Mouse (Mus musculus): ENCODE measurements around the gene Fam181a. TPM values are rescaled to one million over a fixed set of nuclear protein-coding genes. Genes with fewer than 3 reads are reported as not detected.

Fam181a gene
- polyA plus RNA-seq, 1 experiment from 2014 or later: not detected

DNA sequence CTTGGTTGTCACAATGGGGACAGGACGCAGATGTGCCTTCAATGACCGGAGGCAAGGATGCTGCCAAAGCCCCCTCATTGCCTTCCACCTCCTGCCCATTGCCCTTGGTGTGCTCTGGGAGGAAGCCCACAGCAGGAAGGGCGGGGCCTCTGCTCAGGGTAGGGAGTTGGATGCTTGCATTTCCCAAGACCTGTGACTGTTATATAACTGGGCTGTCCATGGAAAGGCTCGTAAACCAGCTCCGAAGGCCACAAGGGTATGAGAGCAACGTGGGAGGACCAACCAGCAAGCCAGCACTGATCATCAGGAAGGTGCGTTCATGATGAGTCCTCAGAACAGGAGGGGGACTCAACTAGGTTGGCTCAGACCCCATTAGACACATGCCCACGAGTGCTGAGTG lies 50.0 kb downstream of the Fam181a start:
- Histone ChIP-seq H3K36me3 (no peaks in the 10 kb centered on the region), H3K27me3 (no peaks in the 10 kb centered on the region), H3K27ac (no peak overlapping the region), H3K4me1 (no peaks in the 10 kb centered on the region), H3K4me3 (no peak overlapping the region), H3K4me2 (no peak overlapping the region), H3K9me3 (no peaks in the 10 kb centered on the region), H3K9ac (no peak overlapping the region)
- ATAC-seq (ENCODE audit: borderline replicate concordance, extremely low read depth, low FRiP score, low TSS enrichment): no peak
- 81% methylated on average over 8 of the region's 8 CpGs for WGBS

- no peak overlapping the region for H3K27ac ChIP-seq
Measured at GRCm38 (mm10) chr12:103361539-103362307, 50.9 kb downstream of the Fam181a start.

DNA sequence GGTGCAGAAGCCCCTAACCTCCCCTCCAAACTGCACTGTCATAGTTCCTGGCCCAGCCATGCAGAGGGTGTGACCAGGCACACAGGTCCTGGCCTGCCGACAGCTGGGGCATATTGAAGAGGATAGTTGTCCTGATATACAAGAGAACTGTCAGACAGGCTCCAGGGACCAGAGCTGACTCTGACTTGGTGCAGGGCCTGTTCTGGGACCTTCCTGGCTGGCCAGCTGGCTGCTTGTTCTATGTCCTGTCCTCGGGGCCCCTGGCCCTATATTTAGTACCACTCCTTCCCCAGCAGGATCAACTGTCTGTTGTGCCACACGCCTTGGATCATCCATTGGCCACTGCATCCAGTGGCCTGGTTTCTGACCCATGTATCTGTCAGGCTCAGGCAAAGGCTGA lies 51.6 kb downstream of the Fam181a start:
- Histone ChIP-seq H3K9me3 (no peaks in the 10 kb centered on the region), H3K4me3 (no peak overlapping the region), H3K36me3 (no peaks in the 10 kb centered on the region), H3K27me3 (no peaks in the 10 kb centered on the region), H3K4me1 (no peaks in the 10 kb centered on the region), H3K9ac (no peak overlapping the region), H3K4me2 (no peak overlapping the region), H3K27ac (no peak overlapping the region)
- WGBS: 67% methylated on average over 3 of the region's 3 CpGs
- ATAC-seq (ENCODE audit: borderline replicate concordance, extremely low read depth, low FRiP score, low TSS enrichment): no peak

More at GRCm38 (mm10) chr12:103361539-103362307, 50.9 kb downstream of the Fam181a start:
- Histone ChIP-seq H3K27me3 (no peaks in the 10 kb centered on the region), H3K9me3 (no peaks in the 10 kb centered on the region), H3K4me2 (no peak overlapping the region), H3K4me3 (no peak overlapping the region), H3K9ac (no peak overlapping the region), H3K36me3 (no peaks in the 10 kb centered on the region), H3K4me1 (no peaks in the 10 kb centered on the region)
- no peak for ATAC-seq (ENCODE audit: borderline replicate concordance, extremely low read depth, low FRiP score, low TSS enrichment)
- WGBS: 79% methylated on average over 17 of the region's 17 CpGs

Other genes with a start within 250 kb of the Fam181a start
- gene Prima1, start 68.8 kb upstream of the Fam181a start, polyA plus RNA-seq (2015; fragmentation: Nextera tagmentation; extraction: Ambion mirVana): 0.34 and 0.36 TPM in 2 replicates
- 8.6 TPM in 2 replicates for gene Asb2, start 45.0 kb downstream of the Fam181a start, polyA plus RNA-seq (2015; fragmentation: Nextera tagmentation; extraction: Ambion mirVana)
- 8.8 TPM in 2 replicates for gene Otub2, start 77.7 kb downstream of the Fam181a start, polyA plus RNA-seq (2015; fragmentation: Nextera tagmentation; extraction: Ambion mirVana)
- gene 9330161L09Rik, start 96.8 kb downstream of the Fam181a start, polyA plus RNA-seq (2015; fragmentation: Nextera tagmentation; extraction: Ambion mirVana): 0.16 TPM in 1 of 2 replicates, not detected in the other
- 76.7 and 83.1 TPM in 2 replicates for gene Ddx24, start 114.9 kb downstream of the Fam181a start, polyA plus RNA-seq (2015; fragmentation: Nextera tagmentation; extraction: Ambion mirVana)
- gene Ifi27, start 123.2 kb downstream of the Fam181a start, polyA plus RNA-seq (2015; fragmentation: Nextera tagmentation; extraction: Ambion mirVana): 45.6 and 51.1 TPM in 2 replicates
- 10.5 and 13.5 TPM in 2 replicates for gene Ifi27l2a, start 132.7 kb downstream of the Fam181a start, polyA plus RNA-seq (2015; fragmentation: Nextera tagmentation; extraction: Ambion mirVana)
- not detected in 2 replicates for gene Ifi27l2b, start 146.2 kb downstream of the Fam181a start, polyA plus RNA-seq (2015; fragmentation: Nextera tagmentation; extraction: Ambion mirVana)
- gene Ppp4r4, start 221.3 kb downstream of the Fam181a start, polyA plus RNA-seq (2015; fragmentation: Nextera tagmentation; extraction: Ambion mirVana): 1.3 and 2.2 TPM in 2 replicates

All from lung, embryonic 15.5 days (tissue).